Mouse (Mus musculus) MEL (cell line): ENCODE measurements at regions not wholly inside any gene's neighbourhood (a gene's known extent, or its start where the extent isn't known, plus 50 kb on each side); places are given as distances from the start of the nearest gene placed in this dataset.

Source experiments
- DNase-seq: peaks from one replicate; pipeline ENCODE4 v3.0.0; 2011; ENCODE audit warnings: low read depth, low spot score
- H3K27ac ChIP-seq: 2 replicates; pipeline ENCODE4 v1.5.1; 2012; ENCODE audit warnings: low read depth, mild to moderate bottlenecking, control low read depth, low read length, moderate library complexity; ENCODE audit not compliant: control insufficient read depth
- H3K27me3 ChIP-seq, 2 experiments: fragments of 150-350 bp in 1 of 2; sonication (generic) in 1 of 2; 2 replicates each; pipeline ENCODE4 v1.6.1; 2012; ENCODE audit warnings: low read length in 2 of 2, mild to moderate bottlenecking in 2 of 2, improper control_type of control experiment in 1 of 2, moderate library complexity in 1 of 2; ENCODE audit not compliant: insufficient read depth in 2 of 2, control insufficient read depth in 1 of 2
- H3K36me3 ChIP-seq, 2 experiments: 2 replicates each; pipeline ENCODE4 v1.6.1; 2012 to 2014; ENCODE audit warnings: low read length in 2 of 2, improper control_type of control experiment in 1 of 2, inconsistent platforms in 1 of 2, mild to moderate bottlenecking in 1 of 2; ENCODE audit not compliant: insufficient read depth in 2 of 2, control insufficient read depth in 1 of 2
- H3K4me1 ChIP-seq, 2 experiments: fragments of 150-350 bp in 1 of 2; sonication (generic) in 1 of 2; 2 replicates each; pipeline ENCODE4 v1.6.1; 2012; ENCODE audit warnings: low read length in 2 of 2, improper control_type of control experiment in 1 of 2, mild to moderate bottlenecking in 1 of 2; ENCODE audit not compliant: insufficient read depth in 2 of 2, control insufficient read depth in 1 of 2
- H3K4me3 ChIP-seq, 2 experiments: fragments of 150-350 bp in 1 of 2; sonication (generic) in 1 of 2; 2 replicates each; pipeline ENCODE4 v1.5.1; 2012; ENCODE audit warnings: low read depth in 2 of 2, low read length in 2 of 2, mild to moderate bottlenecking in 2 of 2, moderate library complexity in 2 of 2, control low read depth in 1 of 2, improper control_type of control experiment in 1 of 2; ENCODE audit not compliant: control insufficient read depth in 1 of 2, insufficient read depth in 1 of 2
- H3K79me2 ChIP-seq: 2 replicates; pipeline ENCODE4 v1.6.1; 2012; ENCODE audit warnings: mild to moderate bottlenecking, low read length, moderate library complexity; ENCODE audit not compliant: control insufficient read depth, poor library complexity, insufficient read depth
- H3K9ac ChIP-seq: 2 replicates; pipeline ENCODE4 v1.6.1; 2012; ENCODE audit warnings: low read depth, mild to moderate bottlenecking, control low read depth, low read length, moderate library complexity; ENCODE audit not compliant: control insufficient read depth, poor library complexity, severe bottlenecking
- H3K9me3 ChIP-seq: fragments of 150-350 bp; sonication (generic); replicated peaks from 2 replicates; pipeline ENCODE4 v1.6.1; 2012; ENCODE audit warnings: mild to moderate bottlenecking, low read length, improper control_type of control experiment, moderate library complexity; ENCODE audit not compliant: insufficient read depth
- BHLHE40 ChIP-seq: IDR thresholded peaks from 2 replicates; pipeline ENCODE4 v1.6.1; 2012; ENCODE audit warnings: low read depth, mild to moderate bottlenecking, inconsistent platforms, low read length, improper control_type of control experiment, borderline replicate concordance
- CHD1 ChIP-seq: IDR thresholded peaks from 2 replicates; pipeline ENCODE4 v1.6.1; 2012; ENCODE audit warnings: low read depth, mild to moderate bottlenecking, inconsistent platforms, low read length, improper control_type of control experiment
- CHD2 ChIP-seq: IDR thresholded peaks from 2 replicates; pipeline ENCODE4 v1.6.1; 2011; ENCODE audit warnings: low read length, improper control_type of control experiment
- E2F4 ChIP-seq: IDR thresholded peaks from 2 replicates; pipeline ENCODE4 v1.6.1; 2011; ENCODE audit warnings: low read depth, low read length, improper control_type of control experiment, borderline replicate concordance
- ELF1 ChIP-seq: IDR thresholded peaks from 2 replicates; pipeline ENCODE4 v1.6.1; 2014; ENCODE audit warnings: low read depth, mild to moderate bottlenecking, inconsistent platforms, low read length, improper control_type of control experiment, moderate library complexity
- EP300 ChIP-seq, 2 experiments: IDR thresholded peaks; 2 replicates each; pipeline ENCODE4 v1.6.1; 2011; ENCODE audit warnings: improper control_type of control experiment in 2 of 2, low read length in 2 of 2, low read depth in 1 of 2, mild to moderate bottlenecking in 1 of 2
- GABPA ChIP-seq: IDR thresholded peaks from 2 replicates; pipeline ENCODE4 v1.6.1; 2012; ENCODE audit warnings: low read depth, mild to moderate bottlenecking, inconsistent platforms, low read length, improper control_type of control experiment, moderate library complexity
- GATA1 ChIP-seq: IDR thresholded peaks from 2 replicates; pipeline ENCODE4 v1.6.1; 2011; ENCODE audit warnings: low read depth, low read length, improper control_type of control experiment
- HCFC1 ChIP-seq: IDR thresholded peaks from 2 replicates; pipeline ENCODE4 v1.6.1; 2012; ENCODE audit warnings: low read depth, mild to moderate bottlenecking, inconsistent platforms, low read length, improper control_type of control experiment, moderate library complexity
- JUND ChIP-seq: IDR thresholded peaks from 2 replicates; pipeline ENCODE4 v1.6.1; 2011; ENCODE audit warnings: low read depth, mild to moderate bottlenecking, improper control_type of control experiment, low read length
- MAX ChIP-seq: IDR thresholded peaks from 2 replicates; pipeline ENCODE4 v1.6.1; 2011; ENCODE audit warnings: low read length, improper control_type of control experiment
- MAZ ChIP-seq: IDR thresholded peaks from 2 replicates; pipeline ENCODE4 v1.6.1; 2012; ENCODE audit warnings: low read depth, mild to moderate bottlenecking, inconsistent platforms, low read length, improper control_type of control experiment
- MYB ChIP-seq: IDR thresholded peaks from 2 replicates; pipeline ENCODE4 v1.6.1; 2011; ENCODE audit warnings: mild to moderate bottlenecking, low read depth, low read length, improper control_type of control experiment
- MYC ChIP-seq: IDR thresholded peaks from 2 replicates; pipeline ENCODE4 v1.6.1; 2011; ENCODE audit warnings: low read depth, mild to moderate bottlenecking, low read length, improper control_type of control experiment, moderate library complexity
- NELFE ChIP-seq: IDR thresholded peaks from 2 replicates; pipeline ENCODE4 v1.6.1; 2011; ENCODE audit warnings: low read depth, low read length, improper control_type of control experiment
- POLR2AphosphoS2 ChIP-seq: IDR thresholded peaks from 2 replicates; pipeline ENCODE4 v1.6.1; 2011; ENCODE audit warnings: low read length, improper control_type of control experiment
- POLR2AphosphoS5 ChIP-seq: IDR thresholded peaks from 2 replicates; pipeline ENCODE4 v1.6.1; 2012; ENCODE audit warnings: low read depth, borderline replicate concordance, mild to moderate bottlenecking, inconsistent platforms, low read length, moderate library complexity, mixed read lengths
- SIN3A ChIP-seq: IDR thresholded peaks from 2 replicates; pipeline ENCODE4 v1.6.1; 2012; ENCODE audit warnings: low read length, improper control_type of control experiment, inconsistent platforms
- TAL1 ChIP-seq: IDR thresholded peaks from 2 replicates; pipeline ENCODE4 v1.6.1; 2012; ENCODE audit warnings: mild to moderate bottlenecking, inconsistent platforms, low read length, moderate library complexity, mixed read lengths
- TBP ChIP-seq: IDR thresholded peaks from 2 replicates; pipeline ENCODE4 v1.8.0; 2011; ENCODE audit warnings: low read depth, low read length, improper control_type of control experiment
- TCF12 ChIP-seq: IDR thresholded peaks from 2 replicates; pipeline ENCODE4 v1.6.1; 2014; ENCODE audit warnings: low read depth, mild to moderate bottlenecking, inconsistent platforms, low read length, improper control_type of control experiment, moderate library complexity
- UBTF ChIP-seq: IDR thresholded peaks from 2 replicates; pipeline ENCODE4 v1.6.1; 2012; ENCODE audit warnings: low read depth, mild to moderate bottlenecking, inconsistent platforms, low read length, improper control_type of control experiment, moderate library complexity, borderline replicate concordance; ENCODE audit not compliant: insufficient read depth
- USF1 ChIP-seq: IDR thresholded peaks from 2 replicates; pipeline ENCODE4 v1.6.1; 2014; ENCODE audit warnings: low read depth, mild to moderate bottlenecking, inconsistent platforms, low read length, improper control_type of control experiment, moderate library complexity
- USF2 ChIP-seq, 2 experiments: IDR thresholded peaks; 2 replicates each; pipeline ENCODE4 v1.6.1; 2011 to 2012; ENCODE audit warnings: improper control_type of control experiment in 2 of 2, low read length in 2 of 2, borderline replicate concordance in 1 of 2, inconsistent platforms in 1 of 2, low read depth in 1 of 2, mild to moderate bottlenecking in 1 of 2; ENCODE audit not compliant: insufficient read depth in 1 of 2
- ZC3H11A ChIP-seq: IDR thresholded peaks from 2 replicates; pipeline ENCODE4 v1.6.1; 2012; ENCODE audit warnings: low read depth, mild to moderate bottlenecking, inconsistent platforms, low read length, improper control_type of control experiment
- ZKSCAN1 ChIP-seq: IDR thresholded peaks from 2 replicates; pipeline ENCODE4 v1.6.1; 2012; ENCODE audit warnings: low read depth, mild to moderate bottlenecking, inconsistent platforms, low read length, improper control_type of control experiment, moderate library complexity
- ZMIZ1 ChIP-seq: IDR thresholded peaks from 2 replicates; pipeline ENCODE4 v1.6.1; 2012; ENCODE audit warnings: low read depth, mild to moderate bottlenecking, inconsistent platforms, low read length, improper control_type of control experiment, moderate library complexity
- ZNF384 ChIP-seq: IDR thresholded peaks from 2 replicates; pipeline ENCODE4 v1.6.1; 2012; ENCODE audit warnings: low read depth, mild to moderate bottlenecking, inconsistent platforms, low read length, improper control_type of control experiment

DNA sequence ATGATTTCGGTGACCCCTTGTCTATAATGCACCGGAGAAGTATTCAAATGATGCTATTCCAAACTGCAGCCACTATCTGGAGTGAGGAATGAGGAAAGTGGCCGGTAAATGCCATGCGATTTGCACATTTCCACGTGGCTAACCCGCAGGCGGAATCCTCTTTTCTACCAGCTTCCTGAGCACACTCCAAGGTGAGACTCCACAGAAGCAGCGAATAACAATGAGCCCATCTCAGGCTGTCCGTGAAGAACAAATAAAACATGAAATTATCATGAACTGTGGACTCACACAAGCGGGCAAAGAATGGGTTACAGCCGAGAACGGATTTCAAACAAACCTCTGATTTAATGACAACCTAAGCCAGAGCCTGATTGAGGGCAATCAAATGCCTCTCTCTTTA, 279.7 kb upstream of the Sash1 start:
- Histone ChIP-seq H3K79me2 (no peaks in the 10 kb centered on the region), H3K9ac (no peak overlapping the region), H3K27ac (no peak overlapping the region), H3K4me1 (no peaks in the 10 kb centered on the region), H3K36me3 (no peaks in the 10 kb centered on the region), H3K27me3 (no peaks in the 10 kb centered on the region), H3K9me3 (no peaks in the 10 kb centered on the region), H3K4me3 (no peak overlapping the region)
- TF ChIP-seq GABPA (no peak), BHLHE40 (no peak), USF1 (no peak), HCFC1 (no peak), ELF1 (no peak), POLR2AphosphoS5 (no peak), EP300 (IDR thresholded peaks at IDR 0.05; ENCODE audit: low read depth in 1 of 2, low read length in 2 of 2) (no peak), TCF12 (no peak), CHD2 (no peak), ZMIZ1 (no peak), ZNF384 (no peak), MYC (no peak), UBTF (no peak), MAX (no peak), ZKSCAN1 (no peak), USF2 (IDR thresholded peaks at IDR 0.05; ENCODE audit: borderline replicate concordance in 1 of 2, insufficient read depth in 1 of 2, low read depth in 1 of 2, low read length in 2 of 2) (no peak), GATA1 (no peak), TAL1 (no peak), NELFE (no peak), SIN3A (no peak)
- no peak for DNase-seq

DNA sequence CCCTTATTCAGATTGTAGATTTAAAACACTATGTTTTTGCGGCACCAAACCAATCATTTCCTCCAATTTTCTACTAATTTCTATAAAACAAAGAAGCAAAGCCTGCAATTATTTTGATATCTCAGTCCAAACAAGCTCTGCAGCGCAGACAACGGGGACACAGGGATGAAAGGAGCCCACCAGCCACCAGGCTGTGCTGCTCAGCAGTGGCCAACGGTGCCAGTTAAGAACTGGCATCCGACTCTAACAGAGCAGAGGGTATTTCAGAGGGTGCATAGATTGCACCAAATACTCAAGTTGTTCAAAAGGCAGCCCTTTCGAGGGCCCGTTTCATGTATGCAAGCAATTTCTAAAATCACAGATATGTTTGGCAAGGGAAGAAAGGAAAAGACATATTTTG, 278.5 kb upstream of the Sash1 start:
- DNase-seq, result no peak

More for the DNA sequence above, 278.5 kb upstream of the Sash1 start:
- TF ChIP-seq TAL1 (no peak), USF2 (IDR thresholded peaks at IDR 0.05; ENCODE audit: borderline replicate concordance in 1 of 2, insufficient read depth in 1 of 2, low read depth in 1 of 2, low read length in 2 of 2) (no peak), POLR2AphosphoS2 (no peak), ZKSCAN1 (no peak), MYB (no peak), POLR2AphosphoS5 (no peak), ZMIZ1 (no peak), E2F4 (no peak), TCF12 (no peak), UBTF (no peak), ZC3H11A (no peak), BHLHE40 (no peak), GATA1 (no peak), CHD1 (no peak), JUND (no peak), TBP (no peak), USF1 (no peak), MAZ (no peak), ZNF384 (no peak)
- Histone ChIP-seq H3K4me3 (no peak overlapping the region), H3K9ac (no peak overlapping the region), H3K4me1 (no peaks in the 10 kb centered on the region), H3K27ac (no peak overlapping the region), H3K79me2 (no peaks in the 10 kb centered on the region), H3K27me3 (no peaks in the 10 kb centered on the region), H3K9me3 (no peaks in the 10 kb centered on the region), H3K36me3 (no peaks in the 10 kb centered on the region)
